Mouse (Mus musculus): ENCODE measurements around the gene Tspyl4. TPM values are rescaled to one million over a fixed set of nuclear protein-coding genes. Genes with fewer than 3 reads are reported as not detected.

Gene Tspyl4
- polyA plus RNA-seq (2017; shearing (Covaris generic)): 13.3 TPM

DNA sequence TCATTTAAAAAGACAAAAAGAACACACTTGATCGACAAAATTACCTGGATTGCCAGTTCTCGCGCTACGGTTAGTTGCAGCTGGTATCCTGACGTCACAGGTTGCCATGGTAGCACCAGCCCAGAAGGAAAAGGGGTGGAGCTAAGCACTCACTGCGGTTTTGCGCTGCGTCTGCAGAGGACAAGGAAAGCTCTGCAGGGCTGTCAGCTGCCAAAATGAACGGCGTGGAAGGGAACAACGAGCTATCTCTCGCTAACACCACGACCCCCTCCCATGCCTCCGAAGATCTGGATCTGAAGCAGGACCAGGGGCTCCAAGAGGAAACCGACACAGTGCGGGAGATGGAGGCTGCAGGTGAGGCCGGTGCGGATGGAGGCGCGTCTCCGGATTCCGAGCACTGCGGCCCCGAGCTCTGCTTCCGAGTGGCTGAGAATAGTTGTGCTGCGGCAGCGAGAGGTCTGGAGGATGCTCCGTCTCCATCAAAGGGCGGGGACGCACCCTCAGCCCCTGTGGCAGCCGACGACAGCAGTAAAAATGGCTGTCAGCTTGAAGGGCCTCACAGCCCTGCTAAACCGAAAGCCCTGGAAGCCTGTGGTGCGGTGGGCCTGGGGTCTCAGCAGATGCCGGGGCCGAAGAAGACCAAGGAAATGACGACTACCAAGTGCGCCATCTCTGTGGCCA is at the start of gene Tspyl4:
Tspyl4 (plus strand) TSS at position 144 of the 681 bp plus-strand sequence.

DNA sequence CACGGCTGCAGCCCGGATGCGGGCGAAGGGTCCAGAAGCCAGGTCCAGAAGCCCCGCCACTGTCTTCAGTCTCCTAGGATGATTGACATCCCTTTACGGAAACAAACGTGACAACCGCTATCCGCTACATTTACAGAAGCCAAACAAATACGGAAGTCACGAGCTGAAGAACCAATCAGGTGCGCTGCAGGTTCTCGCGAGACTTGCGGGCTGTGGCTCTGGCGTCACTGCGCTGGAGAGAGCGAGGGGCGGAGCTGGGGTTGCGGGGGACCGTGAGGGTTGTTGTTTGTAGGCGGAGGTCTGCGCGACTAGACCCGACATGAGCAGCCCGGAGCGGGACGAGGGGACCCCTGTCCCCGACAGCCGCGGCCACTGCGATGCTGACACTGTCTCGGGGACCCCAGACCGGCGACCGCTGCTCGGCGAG is 15.3 kb upstream of the Tspyl4 start, which contains the start of gene Tspyl1:
Tspyl1 (plus strand) TSS at position 229 of the 427 bp plus-strand sequence.

Other genes with a start within 250 kb of the Tspyl4 start
- not detected for gene Calhm5, start 200.9 kb upstream of the Tspyl4 start, polyA plus RNA-seq (2017; shearing (Covaris generic))
- gene Calhm6, start 169.5 kb upstream of the Tspyl4 start, polyA plus RNA-seq (2017; shearing (Covaris generic)): 24.7 TPM
- gene Dse, start 89.7 kb upstream of the Tspyl4 start, polyA plus RNA-seq (2017; shearing (Covaris generic)): 4.0 TPM
- gene Tspyl1, start 15.3 kb upstream of the Tspyl4 start, polyA plus RNA-seq (2017; shearing (Covaris generic)): 77.9 TPM
- gene Col10a1, start 92.5 kb downstream of the Tspyl4 start, polyA plus RNA-seq (2017; shearing (Covaris generic)): 1.3 TPM
- gene Nt5dc1, start 121.1 kb downstream of the Tspyl4 start, polyA plus RNA-seq (2017; shearing (Covaris generic)): 68.8 TPM
- not detected for gene Frk, start 186.0 kb downstream of the Tspyl4 start, polyA plus RNA-seq (2017; shearing (Covaris generic))

Measured in activated CD4-positive, CD25-positive, alpha-beta regulatory T cell, adult 9 weeks (primary cell).